Mouse (Mus musculus) retina, embryonic 14.5 days (tissue): ENCODE measurements around the gene Limch1.

Source experiments
- DNase-seq: peaks from one replicate; pipeline ENCODE4 v3.0.0-alpha.2; 2015; ENCODE audit warnings: low spot score

The Limch1 gene

DNA sequence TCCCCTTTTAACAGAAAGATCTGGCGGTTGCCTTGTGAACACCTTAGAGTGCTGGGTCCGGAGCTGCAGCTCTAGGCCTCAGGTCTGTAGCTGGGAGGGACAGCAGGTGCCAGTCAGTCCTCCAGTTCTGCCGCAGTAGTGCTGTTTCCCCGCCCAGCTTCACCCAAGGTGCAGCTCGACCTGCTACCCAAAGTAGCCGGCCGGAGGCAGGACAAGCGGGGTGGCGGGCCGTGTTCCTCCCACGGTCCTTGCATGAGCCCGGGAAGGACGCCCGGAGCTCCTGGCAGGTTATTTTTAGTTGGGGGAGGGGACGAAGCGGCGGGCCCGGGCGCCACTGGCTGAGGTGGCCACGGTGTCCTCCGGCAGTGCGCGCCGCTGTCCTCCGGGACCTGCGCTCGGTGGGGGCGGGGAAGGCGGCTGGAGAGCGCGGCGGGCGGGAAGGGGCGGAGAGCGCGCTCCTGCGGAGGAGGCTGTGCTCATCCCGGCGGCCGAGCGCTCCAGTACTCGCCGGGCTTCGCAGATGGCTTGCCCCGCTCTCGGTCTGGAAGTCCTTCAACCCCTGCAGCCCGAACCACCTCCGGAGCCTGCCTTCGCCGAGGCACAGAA, at the start of gene Limch1:
Gene Limch1, plus strand, starts transcription at position 438 of the 606 bp plus-strand sequence.
- no peak for DNase-seq

DNA sequence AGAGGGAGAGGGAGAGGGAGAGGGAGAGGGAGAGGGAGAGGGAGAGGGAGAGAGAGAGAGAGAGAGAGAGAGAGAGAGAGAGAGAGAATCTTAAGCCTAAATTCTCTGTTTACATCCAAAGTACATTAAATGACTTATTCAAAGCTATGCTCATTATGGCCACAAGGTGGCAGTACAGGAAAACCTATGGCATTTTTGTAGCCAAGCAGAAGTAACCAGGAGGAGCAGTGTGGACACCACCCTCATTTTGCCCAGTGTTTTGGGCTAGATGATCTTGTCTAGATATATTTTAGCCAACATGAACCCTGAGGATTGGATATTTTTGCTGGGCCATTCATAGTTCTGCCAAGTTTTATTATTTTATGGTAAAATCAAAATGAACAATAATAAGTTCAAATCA, 48.5 kb upstream of the Limch1 start:
- peak; percentile 93 for DNase-seq

DNA sequence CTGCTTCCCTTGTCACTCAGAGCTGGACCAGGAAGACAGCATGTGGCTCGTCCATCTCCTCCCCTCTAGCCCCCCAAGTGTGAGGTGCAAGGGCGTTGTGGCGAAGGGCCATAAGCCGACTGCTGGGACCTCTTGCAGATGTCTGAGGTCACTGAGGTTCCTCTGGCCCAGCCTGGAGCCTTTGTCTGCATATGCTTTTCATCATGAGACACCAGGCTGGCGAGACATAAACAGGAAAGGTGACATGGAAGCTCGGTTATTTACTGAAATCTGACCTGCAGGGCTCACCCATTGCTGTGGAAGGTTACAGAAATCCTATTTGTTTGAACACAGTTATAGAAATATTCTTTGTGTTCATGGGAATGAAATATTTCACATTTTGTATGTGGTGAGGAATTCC, 45.7 kb upstream of the Limch1 start:
- no peak for DNase-seq

DNA sequence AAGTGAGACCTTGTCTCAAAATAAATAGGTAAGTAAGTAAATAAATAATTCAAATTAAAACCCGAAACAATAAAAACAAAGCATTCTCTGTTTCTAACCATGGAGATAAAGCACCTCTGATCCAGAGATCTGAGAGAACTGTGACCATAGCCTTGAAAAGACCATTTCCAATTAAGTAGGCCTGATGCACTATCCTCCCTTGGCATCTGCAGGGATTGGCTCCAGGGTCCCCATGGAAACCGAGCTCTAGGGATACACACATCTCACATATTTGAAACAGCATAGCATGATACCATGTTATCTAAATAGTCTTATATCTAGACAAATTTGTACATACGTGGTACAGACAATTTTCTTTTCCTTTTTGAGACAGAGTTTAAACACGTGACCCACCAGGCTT, 43.7 kb upstream of the Limch1 start:
- no peak for DNase-seq

DNA sequence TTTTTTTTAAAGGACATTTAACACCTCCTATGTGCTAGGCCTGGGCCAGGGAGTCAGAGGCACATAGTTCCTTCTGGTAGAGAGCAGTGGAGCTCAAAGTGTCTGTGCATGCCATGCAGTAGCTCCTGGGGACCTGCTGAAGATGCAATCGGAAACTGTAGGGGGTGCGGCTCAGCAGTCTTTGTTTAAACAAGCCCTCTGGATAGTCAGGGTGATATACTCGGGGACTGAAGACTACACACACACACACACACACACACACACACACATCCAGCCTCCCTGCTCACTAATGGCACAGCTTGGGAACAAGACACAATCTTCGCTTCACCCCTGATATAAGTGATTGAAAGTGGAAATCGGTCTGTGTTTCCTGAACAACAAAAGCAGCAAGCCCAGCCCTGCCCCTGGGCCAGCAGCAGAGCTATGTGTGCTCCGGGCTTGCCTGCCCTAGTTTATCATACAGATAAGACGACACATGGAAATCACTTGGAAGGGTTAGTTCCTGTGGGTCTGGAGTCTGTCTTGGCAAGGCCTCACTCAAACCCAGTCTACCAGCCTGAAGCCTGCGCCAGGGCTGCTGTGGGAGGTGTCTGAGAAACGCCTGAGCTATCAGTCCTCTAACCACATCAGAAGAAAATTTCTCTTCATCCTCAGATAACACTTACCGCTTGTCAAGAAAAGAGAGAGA, 42.2 kb upstream of the Limch1 start:
- no peak for DNase-seq

DNA sequence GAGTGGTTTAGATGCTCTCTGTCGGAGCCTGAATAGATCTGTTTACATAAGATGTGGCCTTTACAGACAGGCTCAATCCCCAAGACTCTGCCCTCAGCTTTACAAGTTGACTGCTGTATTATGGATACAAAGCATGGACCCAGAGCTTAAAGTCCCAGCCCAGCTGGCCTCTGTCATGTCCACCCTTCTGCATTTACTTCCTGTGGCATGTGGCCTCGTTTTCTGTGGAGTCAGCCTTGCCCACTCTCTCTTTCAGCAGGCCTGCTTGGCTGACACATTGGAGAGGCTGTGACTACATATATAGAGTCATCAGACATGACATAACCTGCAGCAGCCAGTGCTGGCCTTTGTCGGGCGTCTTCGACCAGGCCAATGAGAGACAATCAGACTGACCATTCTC, 37.8 kb upstream of the Limch1 start:
- no peak for DNase-seq

DNA sequence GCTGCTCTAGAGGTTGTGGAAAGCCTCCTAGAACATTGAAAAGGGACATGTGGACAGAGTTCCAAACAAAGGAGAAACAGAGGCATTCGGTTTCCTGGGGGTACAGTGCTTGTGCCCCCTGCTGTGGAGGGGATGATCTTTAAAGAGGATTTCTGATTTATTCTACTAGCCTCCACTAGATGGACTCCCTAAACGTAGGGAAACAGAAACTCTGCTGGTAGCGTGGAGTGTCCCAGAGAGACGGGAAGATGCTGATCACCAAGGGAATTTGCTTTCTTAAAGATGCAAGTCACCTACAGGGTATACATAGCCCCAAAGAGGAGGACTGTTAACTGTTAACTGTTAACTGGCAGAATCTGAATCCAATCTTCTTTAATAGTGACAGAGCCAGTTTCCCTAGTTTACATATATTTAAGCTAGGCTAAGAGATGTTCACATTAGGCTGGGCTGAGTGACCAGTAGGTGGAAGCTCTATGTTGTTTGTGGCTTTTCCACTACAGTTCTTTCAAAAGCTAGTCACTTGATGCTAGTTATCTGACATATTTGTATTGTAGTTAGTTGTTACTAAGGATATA, 35.1 kb upstream of the Limch1 start:
- peak; percentile 51 for DNase-seq

DNA sequence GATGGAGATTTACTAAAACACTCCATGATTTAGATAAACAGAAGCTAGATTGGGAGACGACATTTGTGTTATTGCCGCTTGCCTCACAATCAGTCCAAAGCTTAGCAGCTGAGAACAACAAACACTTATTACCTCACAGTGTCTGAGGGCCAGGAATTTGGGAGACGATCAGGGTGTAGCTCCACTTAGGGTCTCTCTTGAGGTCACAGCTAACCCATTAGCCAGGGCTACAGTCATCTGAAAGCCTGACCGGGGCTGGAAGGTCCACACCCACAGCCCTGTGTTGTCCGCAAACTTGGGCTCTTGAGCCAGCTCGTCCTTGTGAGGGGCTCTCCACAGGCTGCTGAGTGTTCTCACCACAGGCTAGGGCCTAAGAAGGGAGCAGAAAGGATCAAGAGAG, 32.8 kb upstream of the Limch1 start:
- no peak for DNase-seq

DNA sequence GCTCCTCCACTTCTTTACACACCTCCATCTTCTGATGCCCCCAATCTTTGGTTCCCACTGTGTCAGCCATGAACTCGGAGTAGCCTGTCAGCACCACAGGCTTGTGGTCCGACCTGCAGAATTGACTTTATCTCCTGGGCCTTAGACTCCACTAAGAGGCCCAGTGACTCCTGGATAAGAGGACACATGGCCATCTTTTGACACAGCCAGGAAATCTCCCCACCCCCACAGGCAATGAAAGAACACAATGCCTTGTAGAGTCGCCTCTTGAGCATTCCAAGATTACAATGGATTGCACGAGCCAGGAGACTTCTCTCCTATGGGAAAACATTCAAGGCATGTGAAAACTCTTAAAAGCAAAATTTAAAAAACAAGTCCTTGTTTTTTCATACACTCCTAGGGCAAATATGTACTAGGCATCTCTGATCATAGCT, 30.1 kb upstream of the Limch1 start:
- no peak for DNase-seq

DNA sequence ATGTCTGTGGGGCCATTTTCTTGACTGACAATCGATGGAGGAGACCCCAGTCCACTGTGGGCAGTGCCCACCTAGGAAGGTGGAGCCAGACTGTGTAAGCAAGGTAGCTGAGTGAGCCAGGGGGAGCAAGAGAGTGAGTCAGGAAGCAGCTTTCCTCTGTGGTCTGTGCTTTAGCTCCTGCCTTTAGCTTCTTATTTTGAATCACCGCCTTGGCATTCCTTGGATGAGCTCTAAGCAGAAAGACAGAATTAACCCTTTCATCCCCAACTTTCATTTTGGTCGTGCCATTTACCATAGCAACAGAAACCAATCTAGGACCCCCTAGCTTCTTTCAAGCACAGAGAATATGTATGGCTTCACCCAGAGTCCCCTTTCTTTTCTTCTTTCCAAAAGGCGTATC, 27.7 kb upstream of the Limch1 start:
- DNase-seq = no peak

DNA sequence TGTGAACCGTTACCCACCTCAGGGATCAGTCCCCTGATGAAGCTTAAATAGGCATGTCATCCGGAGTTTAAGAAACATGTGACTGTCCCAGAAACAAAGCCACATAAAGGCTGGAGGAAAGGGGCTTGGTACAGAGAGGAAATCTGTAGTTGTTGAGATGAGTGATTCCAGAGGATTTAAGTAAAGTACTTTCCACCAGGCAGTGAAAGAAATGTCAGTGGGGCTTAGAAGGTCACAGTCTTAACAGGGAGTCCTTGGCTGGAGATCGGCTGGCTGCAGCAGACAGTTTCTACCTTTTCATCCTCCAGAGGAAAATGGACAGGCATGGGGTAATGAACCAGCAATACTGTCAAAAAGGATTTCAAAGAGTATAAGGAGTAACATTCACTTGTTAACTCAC, 27.2 kb upstream of the Limch1 start:
- DNase-seq = no peak

DNA sequence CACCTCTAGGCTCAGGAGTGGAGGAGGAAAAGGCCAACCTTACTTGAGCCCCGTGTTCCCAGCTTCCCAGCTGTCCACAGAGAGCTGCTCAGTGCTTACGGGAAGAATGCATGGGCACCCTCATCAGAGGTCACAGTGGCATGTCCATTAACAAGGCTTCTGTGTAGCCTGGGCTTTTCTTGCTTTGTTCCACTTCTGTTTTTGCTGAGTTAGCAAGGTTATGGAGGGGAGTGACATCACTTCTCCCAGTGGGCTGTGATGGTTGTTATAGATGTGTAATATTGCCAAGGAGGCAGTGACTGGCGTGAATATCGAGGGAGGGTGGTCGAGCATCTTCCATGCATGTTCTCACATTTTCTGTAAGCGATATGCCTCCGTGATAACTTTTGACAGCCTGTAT, 26.7 kb upstream of the Limch1 start:
- DNase-seq = no peak

DNA sequence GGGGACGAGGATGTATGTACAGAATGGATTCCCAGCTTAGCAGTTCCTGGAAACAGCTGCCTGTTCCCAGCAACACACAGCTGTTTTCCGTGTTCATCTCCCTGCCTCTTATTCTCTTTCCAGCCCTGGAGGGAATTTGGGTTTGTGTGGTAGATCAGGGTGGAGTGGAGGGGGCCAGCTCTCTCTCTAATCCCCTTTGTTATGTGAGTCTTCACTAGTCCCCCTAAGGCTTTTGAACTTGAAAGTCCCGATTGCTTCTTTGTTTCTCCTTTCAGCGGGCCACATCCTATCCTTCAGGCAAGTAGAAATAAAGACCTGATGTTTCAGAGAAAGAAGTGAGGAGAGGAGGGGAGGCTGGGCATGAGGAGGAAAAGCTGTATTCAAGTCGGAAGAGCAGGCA, 24.7 kb upstream of the Limch1 start:
- no peak for DNase-seq

DNA sequence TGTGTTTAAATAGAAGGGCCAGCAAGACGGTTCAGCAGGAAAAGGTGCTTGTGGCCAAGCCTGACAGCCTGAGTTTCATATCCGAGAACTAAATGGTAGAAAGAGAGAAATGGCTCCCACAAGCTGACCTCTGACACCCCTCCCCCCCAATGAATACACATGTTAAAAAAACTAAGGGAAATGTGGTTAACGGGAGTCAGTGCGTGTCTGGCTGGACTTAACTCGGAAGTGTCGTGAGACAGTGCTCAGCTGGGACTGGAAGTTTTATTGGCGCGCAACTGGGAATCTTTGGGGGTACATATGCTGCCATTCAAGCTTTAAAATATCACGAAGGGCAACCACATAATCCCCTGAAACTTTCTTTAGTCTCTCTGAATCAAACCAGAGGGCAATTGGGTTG, 23.0 kb upstream of the Limch1 start:
- no peak for DNase-seq

DNA sequence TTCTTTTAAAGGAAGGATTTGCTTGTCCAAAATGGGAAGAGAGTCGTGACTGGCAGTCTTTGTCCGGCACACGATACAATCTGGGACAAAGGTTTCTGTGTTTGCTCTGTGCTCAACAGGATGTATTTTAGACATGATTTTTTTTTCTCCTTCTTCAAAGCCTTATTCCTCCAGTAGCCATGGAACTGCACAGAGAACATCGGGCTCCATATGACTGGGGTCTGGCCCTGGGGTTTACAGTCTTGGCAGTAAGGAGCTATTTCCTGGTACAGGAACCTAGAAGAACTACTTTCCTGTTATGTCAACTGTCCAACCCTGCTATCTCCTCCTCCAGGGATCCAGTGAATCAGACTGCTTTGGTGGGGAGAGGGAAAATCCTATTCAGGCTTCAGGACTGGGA, 22.6 kb upstream of the Limch1 start:
- no peak for DNase-seq

DNA sequence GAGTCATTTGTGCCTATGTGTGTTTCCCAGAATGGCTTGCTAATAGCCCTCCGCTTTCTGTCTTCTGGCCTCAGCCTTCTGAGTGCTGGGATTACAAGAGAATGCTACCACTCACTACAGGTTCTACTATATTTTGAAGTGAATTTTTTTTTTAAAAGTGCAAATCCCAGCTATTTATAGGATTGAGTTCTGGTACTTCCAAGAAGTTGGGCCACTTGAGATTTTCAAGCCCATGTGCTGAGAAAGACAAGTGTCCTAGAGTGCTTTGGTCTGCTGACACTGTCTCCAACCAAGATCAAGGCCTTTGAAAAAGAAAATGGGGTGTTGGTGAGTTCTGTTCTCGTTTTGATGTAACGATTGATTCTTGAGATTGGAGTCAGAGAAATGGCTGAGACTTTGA, 22.0 kb upstream of the Limch1 start:
- DNase-seq = no peak

DNA sequence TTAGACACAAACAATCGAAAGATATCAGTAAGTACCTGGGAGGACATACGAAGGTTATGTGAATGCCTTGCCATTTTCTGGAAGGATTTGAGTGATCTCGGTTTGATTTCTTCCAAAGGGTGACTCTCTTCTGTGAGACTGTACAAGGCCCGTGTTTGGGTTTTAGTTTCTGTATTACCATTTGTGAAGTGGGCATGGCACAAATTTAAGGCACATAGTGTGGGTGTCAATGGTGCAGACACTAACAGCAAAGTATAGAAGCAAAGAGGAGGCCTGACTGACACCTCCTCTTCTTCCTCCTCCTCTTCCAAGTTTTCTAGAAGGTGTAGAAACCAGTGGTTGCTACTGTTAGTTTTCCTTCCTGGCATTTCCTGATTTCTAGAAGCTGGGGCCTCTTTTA, 16.3 kb upstream of the Limch1 start:
- DNase-seq = no peak

DNA sequence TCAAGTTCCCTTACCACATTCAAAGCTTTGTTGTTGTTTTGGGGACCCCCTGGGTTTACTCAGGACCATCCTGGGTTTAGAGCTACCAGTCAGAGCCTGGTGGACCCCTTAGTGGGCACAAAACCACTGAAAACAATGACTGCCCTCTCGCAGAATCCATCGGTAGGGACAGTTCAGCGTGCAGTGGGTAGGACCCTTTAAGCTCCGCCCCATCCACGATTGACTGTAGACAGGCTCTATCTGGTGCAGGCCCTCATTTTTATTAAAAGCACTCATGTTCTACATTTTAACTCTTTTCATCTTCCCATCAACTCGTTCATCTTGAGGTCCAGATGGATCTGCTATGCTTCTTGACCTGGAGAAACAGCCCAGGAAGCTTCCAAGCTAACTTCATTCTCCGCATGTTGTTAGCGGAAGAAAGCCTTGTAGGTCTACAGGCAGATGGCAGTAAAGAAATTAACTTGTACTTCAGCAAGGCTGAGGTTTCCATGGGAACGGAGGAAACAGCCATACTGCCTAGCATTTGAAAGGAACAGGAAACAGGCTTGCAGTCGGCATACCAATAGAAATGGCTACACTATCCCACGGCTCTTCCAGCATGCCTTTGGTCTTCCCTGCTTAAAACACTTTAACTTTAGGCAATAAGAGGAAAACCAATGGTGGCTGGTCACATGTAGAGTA, 14.9 kb upstream of the Limch1 start:
- DNase-seq = no peak

DNA sequence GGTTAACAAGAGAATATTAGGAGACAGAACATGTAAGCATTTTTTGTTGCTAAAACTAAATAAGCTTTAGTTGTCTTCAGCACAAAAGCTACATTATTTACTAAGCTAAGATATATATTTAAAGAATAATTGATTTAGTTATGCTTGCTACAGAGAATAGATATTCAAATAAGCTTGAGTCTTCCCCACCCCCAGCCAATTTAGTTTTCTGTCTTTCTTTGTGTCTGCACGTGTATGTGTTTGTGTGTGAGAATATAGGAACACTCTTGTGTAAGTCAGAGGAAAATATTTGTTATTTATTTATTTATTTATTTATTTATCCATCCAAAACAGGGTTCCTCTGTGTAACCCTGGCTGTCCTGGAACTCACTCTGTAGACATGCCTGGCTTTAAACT, 14.3 kb upstream of the Limch1 start:
- DNase-seq = no peak

DNA sequence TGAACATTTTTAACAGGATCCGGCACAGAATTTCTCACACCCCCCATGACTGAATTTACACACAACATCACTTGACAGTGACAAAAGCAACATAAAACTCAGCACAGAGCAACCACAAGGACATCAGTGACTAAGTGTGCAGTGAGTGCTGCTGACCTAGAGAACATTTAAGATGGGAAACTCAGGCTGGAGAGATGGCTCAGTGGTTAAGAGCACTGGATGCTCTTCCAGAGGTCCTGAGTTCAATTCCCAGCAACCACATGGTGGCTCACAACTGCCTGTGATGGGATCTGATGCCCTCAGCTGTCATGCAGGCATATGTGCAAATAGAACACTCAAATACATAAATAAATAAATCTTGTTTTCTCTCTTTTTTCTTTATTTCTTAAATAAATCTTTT, 12.1 kb upstream of the Limch1 start:
- no peak for DNase-seq

DNA sequence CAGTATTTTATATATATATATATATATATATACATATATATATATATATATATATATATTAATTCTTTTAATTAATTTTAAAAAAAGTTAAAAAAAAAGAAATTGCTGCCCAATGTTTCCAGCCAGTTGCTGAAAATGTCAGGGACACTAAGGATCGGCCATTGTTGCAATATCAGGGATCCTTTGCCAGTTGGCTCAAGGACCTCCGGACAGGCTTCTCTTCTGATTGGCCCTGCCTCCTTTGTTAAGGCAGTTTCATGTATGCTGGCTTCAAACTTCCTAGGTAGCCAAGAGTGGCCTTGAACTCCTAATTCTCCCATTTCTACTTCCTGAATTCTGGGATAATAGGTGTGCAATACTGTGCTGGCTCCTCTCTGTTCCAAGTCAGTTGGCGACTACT, 6.3 kb upstream of the Limch1 start:
- no peak for DNase-seq

DNA sequence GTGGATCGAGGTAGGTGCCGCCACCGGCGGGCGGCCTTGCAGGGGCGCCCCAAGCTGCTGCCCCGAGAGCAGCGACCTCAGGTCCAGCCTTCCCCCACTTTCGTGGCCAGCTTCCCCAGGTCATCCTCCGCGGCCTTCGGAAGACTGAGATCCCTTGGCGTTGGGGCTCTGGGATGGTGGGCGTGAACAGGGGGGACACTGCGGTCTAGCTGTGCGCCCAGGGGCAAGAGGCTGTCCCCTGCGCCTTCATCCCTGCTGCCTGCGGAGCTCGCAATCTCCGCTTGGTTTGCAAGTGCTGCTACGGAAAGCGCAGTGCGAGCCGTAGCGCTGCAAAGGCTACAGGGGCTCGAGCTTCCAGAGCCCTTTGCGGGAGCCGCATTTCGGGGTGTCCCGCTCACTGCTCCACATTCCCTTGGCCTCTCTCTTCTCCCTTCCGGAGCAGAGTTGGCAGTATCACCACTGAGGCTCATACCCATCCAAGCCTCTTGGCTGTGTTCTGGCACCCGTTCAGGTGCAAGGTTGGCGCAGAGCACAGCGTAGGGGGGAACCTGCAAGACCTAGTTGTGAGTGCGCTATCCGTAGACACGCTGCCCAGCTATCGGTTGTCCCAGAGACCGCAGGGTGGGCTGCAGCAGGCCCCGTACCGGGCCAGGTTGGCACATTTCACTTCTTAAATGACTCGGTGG, 512 bp downstream of the Limch1 start:
- DNase-seq = peak; percentile 62

DNA sequence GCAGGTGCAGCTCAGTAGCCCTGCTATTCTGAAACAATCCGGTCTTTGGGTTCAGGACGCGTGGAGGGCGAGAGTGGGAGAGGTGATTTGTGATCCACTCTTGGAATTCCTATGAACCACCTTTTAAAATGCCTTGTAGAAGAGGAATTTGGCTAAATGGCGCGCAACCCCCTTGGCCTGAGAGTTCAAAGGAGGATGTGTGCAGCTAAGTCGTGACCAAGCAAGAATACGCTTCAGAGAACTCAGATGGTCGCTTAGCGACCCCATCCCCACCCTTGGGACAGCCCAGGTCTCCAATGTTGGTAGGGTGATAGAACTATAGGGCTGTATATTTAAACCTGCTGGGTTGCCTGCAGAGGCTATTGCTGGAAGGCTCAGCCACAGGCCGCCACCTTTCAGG, 1.1 kb downstream of the Limch1 start:
- DNase-seq = no peak
